Mouse (Mus musculus) hindbrain, embryonic 16.5 days (tissue): ENCODE results near the gene Pde4a. TPM values are rescaled to one million over a fixed set of nuclear protein-coding genes. Genes with fewer than 3 reads are reported as not detected.

Source experiments
- ATAC-seq: fragments of 200-750 bp; cut with Nextera tagmentation; 2 replicates; pipeline ENCODE4 v1.8.0; 2017; ENCODE audit warnings: moderate TSS enrichment, moderate library complexity
- H3K27ac ChIP-seq: fragments of 300-500 bp; sonication (generic); 2 replicates; pipeline ENCODE4 v1.5.1; 2014; ENCODE audit warnings: low read depth, mild to moderate bottlenecking, control low read depth, low read length, moderate library complexity
- H3K27me3 ChIP-seq: fragments of 300-500 bp; sonication (generic); replicated peaks from 2 replicates; pipeline ENCODE4 v1.6.1; 2014; ENCODE audit warnings: low read length; ENCODE audit not compliant: control insufficient read depth, insufficient read depth
- H3K36me3 ChIP-seq: fragments of 300-500 bp; sonication (generic); 2 replicates; pipeline ENCODE4 v1.6.1; 2014; ENCODE audit warnings: mild to moderate bottlenecking, low read length, moderate library complexity, mixed read lengths; ENCODE audit not compliant: control insufficient read depth, insufficient read depth
- H3K4me1 ChIP-seq: fragments of 300-500 bp; sonication (generic); 2 replicates; pipeline ENCODE4 v1.6.1; 2014; ENCODE audit warnings: low read depth, low read length; ENCODE audit not compliant: control insufficient read depth, insufficient read depth
- H3K4me2 ChIP-seq: fragments of 300-500 bp; sonication (generic); 2 replicates; pipeline ENCODE4 v1.6.1; 2014; ENCODE audit warnings: mild to moderate bottlenecking, low read length, control low read depth, moderate library complexity
- H3K4me3 ChIP-seq: fragments of 300-500 bp; sonication (generic); 2 replicates; pipeline ENCODE4 v1.5.1; 2014; ENCODE audit warnings: mild to moderate bottlenecking, low read length, control low read depth, moderate library complexity
- H3K9ac ChIP-seq: fragments of 300-500 bp; sonication (generic); 2 replicates; pipeline ENCODE4 v1.6.1; 2014; ENCODE audit warnings: low read depth, mild to moderate bottlenecking, control low read depth, low read length, moderate library complexity
- H3K9me3 ChIP-seq: fragments of 300-500 bp; sonication (generic); 2 replicates; pipeline ENCODE4 v1.6.1; 2014; ENCODE audit warnings: mild to moderate bottlenecking, low read length, moderate library complexity; ENCODE audit not compliant: control insufficient read depth
- WGBS: fragments of 180-500 bp; shearing (Covaris S2); extraction: QIAGEN DNeasy Blood & Tissue Kit; methylation state at CpG from one replicate; pipeline ENCODE4 v1.1.7; 2014; 5-methylcytosine and 5-hydroxymethylcytosine counted together
- polyA plus RNA-seq: library from polyadenylated mRNA; unstranded; fragments of >200 nt; fragmentation: Nextera tagmentation; extraction: Ambion mirVana; gene quantifications from 2 replicates; pipeline ENCODE4 v1.2.1, GENCODE M21; 2015

The Pde4a gene
- polyA plus RNA-seq: 47.7 and 50.5 TPM in 2 replicates

- Histone ChIP-seq H3K4me1 (peaks cover 21% of the 10 kb centered on the region), H3K27ac (no peak within 1 kb of the TSS), H3K9ac (peak within 1 kb of the TSS; percentile 64), H3K27me3 (peaks cover 53% of the 10 kb centered on the region), H3K9me3 (no peaks in the 10 kb centered on the region), H3K4me3 (peak within 1 kb of the TSS; percentile 48), H3K4me2 (peak within 1 kb of the TSS; percentile 68), H3K36me3 (no peaks in the 10 kb centered on the region)
- peak; percentile 29 for ATAC-seq
- 2% methylated on average over 67 of the region's 86 CpGs for WGBS
Observed at GRCm38 (mm10) chr9:21165041-21165951, at the start of gene Pde4a. Gene Pde4a (plus strand): TSS chr9:21165714.

DNA sequence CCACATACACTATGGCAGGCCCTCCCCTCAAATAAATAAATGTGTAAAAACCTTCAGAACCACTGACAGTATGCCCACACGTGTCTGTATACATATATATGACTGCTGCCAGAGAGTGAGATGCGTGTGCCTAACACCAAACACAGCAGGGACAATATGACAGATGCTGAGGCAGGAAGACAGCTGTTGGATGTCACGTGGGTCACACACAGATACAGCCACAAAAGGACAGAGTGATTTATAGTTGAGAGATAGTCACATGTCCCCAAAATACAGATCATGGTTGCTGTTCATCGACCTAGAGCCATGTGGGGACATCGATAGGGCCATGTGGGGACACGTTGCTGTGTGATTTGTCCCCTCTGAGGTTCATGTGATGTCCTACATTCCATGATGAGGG lies 48.4 kb upstream of the Pde4a start:
- no peak overlapping the region for H3K9ac ChIP-seq
- H3K27me3 ChIP-seq: no peaks in the 10 kb centered on the region
- 71% methylated on average over 6 of the region's 6 CpGs for WGBS
- no peak for ATAC-seq
- no peak overlapping the region for H3K27ac ChIP-seq
- H3K4me3 ChIP-seq: no peak overlapping the region
- no peaks in the 10 kb centered on the region for H3K9me3 ChIP-seq
- H3K4me1 ChIP-seq: no peaks in the 10 kb centered on the region
- H3K4me2 ChIP-seq: no peak overlapping the region
- H3K36me3 ChIP-seq: peaks cover 4% of the 10 kb centered on the region; the same call in 1 of the 2 replicates

- no peak overlapping the region for H3K27ac ChIP-seq
- WGBS: 90% methylated on average over 16 of the region's 16 CpGs
- no peak overlapping the region for H3K9ac ChIP-seq
- no peaks in the 10 kb centered on the region for H3K9me3 ChIP-seq
- peaks cover 20% of the 10 kb centered on the region; the same call in 1 of the 2 replicates for H3K36me3 ChIP-seq
- no peaks in the 10 kb centered on the region for H3K27me3 ChIP-seq
- no peak overlapping the region for H3K4me3 ChIP-seq
- no peak overlapping the region for H3K4me2 ChIP-seq
- no peak for ATAC-seq
- H3K4me1 ChIP-seq: no peaks in the 10 kb centered on the region
Observed at GRCm38 (mm10) chr9:21121483-21121882, 44.0 kb upstream of the Pde4a start.

- Histone ChIP-seq H3K9me3 (no peaks in the 10 kb centered on the region), H3K36me3 (peaks cover 29% of the 10 kb centered on the region), H3K27ac (no peak overlapping the region), H3K4me2 (no peak overlapping the region), H3K27me3 (no peaks in the 10 kb centered on the region), H3K4me3 (no peak overlapping the region), H3K9ac (no peak overlapping the region), H3K4me1 (no peaks in the 10 kb centered on the region)
- 87% methylated on average over 5 of the region's 5 CpGs for WGBS
- no peak for ATAC-seq
Observed at GRCm38 (mm10) chr9:21124837-21125236, 40.7 kb upstream of the Pde4a start.

- Histone ChIP-seq H3K9ac (no peak overlapping the region), H3K36me3 (peaks cover 29% of the 10 kb centered on the region), H3K9me3 (no peaks in the 10 kb centered on the region), H3K4me3 (no peak overlapping the region), H3K4me2 (no peak overlapping the region), H3K4me1 (peaks cover 6% of the 10 kb centered on the region), H3K27ac (no peak overlapping the region), H3K27me3 (no peaks in the 10 kb centered on the region)
- no peak for ATAC-seq
- WGBS: 94% methylated on average over 9 of the region's 9 CpGs
Observed at GRCm38 (mm10) chr9:21125502-21126258, 39.8 kb upstream of the Pde4a start.

- Histone ChIP-seq H3K9ac (no peak overlapping the region), H3K36me3 (peaks cover 26% of the 10 kb centered on the region), H3K9me3 (no peaks in the 10 kb centered on the region), H3K27ac (no peak overlapping the region), H3K4me2 (no peak overlapping the region), H3K27me3 (no peaks in the 10 kb centered on the region), H3K4me1 (peaks cover 6% of the 10 kb centered on the region), H3K4me3 (no peak overlapping the region)
- no peak for ATAC-seq
- 80% methylated on average over 2 of the region's 2 CpGs for WGBS
Observed at GRCm38 (mm10) chr9:21126259-21126627, 39.3 kb upstream of the Pde4a start.

- Histone ChIP-seq H3K27ac (peak within 1 kb of the TSS; percentile 9; the same call in 1 of the 2 replicates), H3K9ac (peak within 1 kb of the TSS; percentile 73), H3K27me3 (no peaks in the 10 kb centered on the region), H3K4me3 (peak within 1 kb of the TSS; percentile 78), H3K36me3 (peaks cover 8% of the 10 kb centered on the region), H3K4me1 (peaks cover 8% of the 10 kb centered on the region), H3K9me3 (no peaks in the 10 kb centered on the region), H3K4me2 (peak within 1 kb of the TSS; percentile 84)
- WGBS: 6% methylated on average over 36 of the region's 37 CpGs
- ATAC-seq: peak; percentile 98
Observed at GRCm38 (mm10) chr9:21131059-21131956, 34.2 kb upstream of the Pde4a start, which contains the start of gene Tyk2. Gene Tyk2 (minus strand): TSS chr9:21131243.

- Histone ChIP-seq H3K4me2 (no peak overlapping the region), H3K9me3 (no peaks in the 10 kb centered on the region), H3K4me1 (peaks cover 8% of the 10 kb centered on the region), H3K4me3 (no peak overlapping the region), H3K36me3 (peaks cover 8% of the 10 kb centered on the region), H3K27me3 (no peaks in the 10 kb centered on the region), H3K27ac (no peak overlapping the region), H3K9ac (no peak overlapping the region)
- ATAC-seq: no peak
- WGBS: 77% methylated on average over 12 of the region's 12 CpGs
Observed at GRCm38 (mm10) chr9:21132102-21132775, 33.3 kb upstream of the Pde4a start.
